Mouse (Mus musculus) stomach, embryonic 14.5 days (tissue): ENCODE measurements at regions not wholly inside any gene's neighbourhood (a gene's known extent, or its start where the extent isn't known, plus 50 kb on each side); places are given as distances from the start of the nearest gene placed in this dataset.

Source experiments
- ATAC-seq: fragments of 200-750 bp; cut with Nextera tagmentation; 2 replicates; pipeline ENCODE4 v1.8.0; 2017; ENCODE audit warnings: low read depth, moderate TSS enrichment; ENCODE audit not compliant: insufficient number of reproducible peaks, insufficient read depth, low FRiP score
- H3K27ac ChIP-seq: fragments of 300-500 bp; sonication (generic); 2 replicates; pipeline ENCODE4 v1.5.1; 2014; ENCODE audit warnings: mild to moderate bottlenecking, low read length, moderate library complexity, mixed read lengths
- H3K27me3 ChIP-seq: fragments of 300-500 bp; sonication (generic); 2 replicates; pipeline ENCODE4 v1.6.1; 2014; ENCODE audit warnings: low read length, control low read depth, mixed read lengths; ENCODE audit not compliant: control insufficient read depth, insufficient read depth
- H3K36me3 ChIP-seq: fragments of 300-500 bp; sonication (generic); 2 replicates; pipeline ENCODE4 v1.6.1; 2014; ENCODE audit warnings: mild to moderate bottlenecking, control low read depth, low read length, moderate library complexity, mixed read lengths; ENCODE audit not compliant: control insufficient read depth, insufficient read depth
- H3K4me1 ChIP-seq: fragments of 300-500 bp; sonication (generic); 2 replicates; pipeline ENCODE4 v1.6.1; 2014; ENCODE audit warnings: low read length, control low read depth, mixed read lengths; ENCODE audit not compliant: control insufficient read depth, insufficient read depth
- H3K4me2 ChIP-seq: fragments of 300-500 bp; sonication (generic); replicated peaks from 2 replicates; pipeline ENCODE4 v1.6.1; 2014; ENCODE audit warnings: low read depth, low read length, control low read depth
- H3K4me3 ChIP-seq: fragments of 300-500 bp; sonication (generic); 2 replicates; pipeline ENCODE4 v1.5.1; 2014; ENCODE audit warnings: low read depth, low read length, control low read depth
- H3K9ac ChIP-seq: fragments of 300-500 bp; sonication (generic); replicated peaks from 2 replicates; pipeline ENCODE4 v1.6.1; 2014; ENCODE audit warnings: low read depth, mild to moderate bottlenecking, control low read depth, low read length, moderate library complexity, mixed read lengths
- H3K9me3 ChIP-seq: fragments of 300-500 bp; sonication (generic); 2 replicates; pipeline ENCODE4 v1.6.1; 2016; ENCODE audit warnings: low read depth, low read length, control low read depth; ENCODE audit not compliant: control insufficient read depth
- WGBS: fragments of 180-500 bp; shearing (Covaris S2); extraction: QIAGEN DNeasy Blood & Tissue Kit; methylation state at CpG from one replicate; pipeline ENCODE4 v1.1.7; 2014; 5-methylcytosine and 5-hydroxymethylcytosine counted together

DNA sequence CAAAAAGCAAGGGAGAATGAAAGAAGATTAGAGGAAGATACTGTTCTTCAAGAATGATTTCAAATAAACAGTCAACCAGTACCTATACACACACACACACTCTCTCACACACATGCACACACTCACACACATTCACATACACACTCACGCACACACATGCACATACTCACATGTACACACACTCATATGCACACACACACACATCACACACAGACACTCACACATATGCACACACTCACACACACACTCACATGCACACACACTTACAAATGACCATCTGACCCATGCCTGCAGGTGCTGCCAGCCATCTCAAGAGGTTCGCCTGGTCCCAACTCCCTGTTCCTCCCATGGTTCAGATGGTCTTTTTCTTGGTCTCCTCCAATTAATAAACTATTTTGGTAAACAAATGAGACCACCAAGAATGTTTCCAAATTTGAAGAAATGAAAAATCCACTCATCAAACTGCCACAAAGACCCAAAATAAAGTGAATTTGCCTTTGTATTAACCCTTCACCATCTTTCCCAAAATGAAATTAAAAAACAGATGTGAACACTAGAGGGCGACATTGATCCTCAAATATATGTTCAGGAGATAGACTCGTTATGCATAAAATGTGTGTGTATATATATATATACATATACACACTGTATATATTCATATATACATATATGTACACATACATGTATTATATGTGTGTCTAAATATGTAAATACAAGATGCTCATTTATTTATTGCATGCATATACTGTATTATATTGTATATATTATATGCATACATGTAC is 150.3 kb upstream of the Ank start:
- H3K27me3 ChIP-seq = no peaks in the 10 kb centered on the region
- H3K27ac ChIP-seq = no peak overlapping the region
- WGBS = 46% methylated on average over 4 of the region's 4 CpGs
- H3K9ac ChIP-seq = no peak overlapping the region
- ATAC-seq = no peak
- no peaks in the 10 kb centered on the region for H3K36me3 ChIP-seq
- no peaks in the 10 kb centered on the region for H3K4me1 ChIP-seq
- H3K4me2 ChIP-seq = no peak overlapping the region
- H3K9me3 ChIP-seq = no peaks in the 10 kb centered on the region
- H3K4me3 ChIP-seq = no peak overlapping the region

DNA sequence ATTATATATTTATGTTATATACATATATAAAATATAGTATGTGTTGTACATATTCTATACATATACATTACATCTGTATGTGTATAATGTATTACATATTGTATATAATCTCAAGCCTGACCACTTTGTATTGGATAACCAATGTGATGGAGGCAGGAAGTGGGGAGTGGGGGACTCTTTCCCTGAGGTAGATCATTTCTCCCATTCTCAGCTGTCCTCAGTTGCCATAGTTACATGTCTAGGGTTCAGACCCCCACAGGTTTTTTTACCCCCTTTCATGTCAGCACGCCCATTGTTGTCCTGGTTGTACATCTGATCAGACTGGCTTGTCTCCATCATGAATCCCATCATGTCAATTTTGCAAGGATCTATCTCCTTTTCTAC is 149.7 kb upstream of the Ank start:
- Histone ChIP-seq H3K9me3 (no peaks in the 10 kb centered on the region), H3K36me3 (no peaks in the 10 kb centered on the region), H3K9ac (no peak overlapping the region), H3K27ac (no peak overlapping the region), H3K4me1 (no peaks in the 10 kb centered on the region), H3K4me3 (no peak overlapping the region), H3K27me3 (no peaks in the 10 kb centered on the region), H3K4me2 (no peak overlapping the region)
- no peak for ATAC-seq
- WGBS = 81% methylated on average over 1 of the region's 1 CpGs

DNA sequence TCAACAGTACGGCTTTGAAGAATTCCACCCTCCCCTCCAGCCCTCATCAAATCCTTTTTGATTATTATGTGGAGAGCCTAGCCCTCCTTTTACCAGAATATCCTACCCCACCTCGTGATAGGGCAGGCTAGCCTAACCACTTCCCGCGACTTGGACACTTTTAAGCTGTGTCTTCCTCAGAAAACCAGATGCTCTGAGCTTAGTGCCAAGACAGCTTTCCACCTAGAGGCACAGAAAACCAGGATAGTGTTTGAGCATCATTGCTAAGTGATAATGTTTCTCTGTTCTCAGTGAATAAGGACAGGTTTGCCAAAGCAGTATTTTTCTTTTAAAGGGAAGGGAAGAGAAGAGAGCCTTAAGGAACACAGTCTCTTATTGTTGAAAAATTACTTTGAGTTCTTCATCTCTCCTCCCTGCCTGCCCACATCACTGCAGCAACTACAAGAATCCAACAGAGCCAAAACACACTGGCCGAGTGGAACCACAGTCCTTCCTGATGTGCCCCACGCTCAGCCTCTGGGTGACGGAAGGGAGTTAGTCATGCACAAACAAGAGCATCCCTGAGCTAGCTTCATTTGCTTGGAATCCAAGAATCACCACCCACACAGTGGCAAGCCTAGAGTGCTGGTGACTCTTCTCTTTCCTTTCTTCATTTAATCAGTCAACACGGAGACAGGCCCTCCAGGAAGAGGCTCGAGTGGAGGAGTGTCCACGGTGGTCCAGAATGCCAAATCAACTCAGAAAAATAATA is 144.4 kb upstream of the Ank start:
- Histone ChIP-seq H3K36me3 (no peaks in the 10 kb centered on the region), H3K4me3 (no peak overlapping the region), H3K4me2 (no peak overlapping the region), H3K27me3 (no peaks in the 10 kb centered on the region), H3K9me3 (no peaks in the 10 kb centered on the region), H3K4me1 (no peaks in the 10 kb centered on the region), H3K9ac (no peak overlapping the region), H3K27ac (no peak overlapping the region)
- 81% methylated on average over 10 of the region's 10 CpGs for WGBS
- ATAC-seq = no peak

DNA sequence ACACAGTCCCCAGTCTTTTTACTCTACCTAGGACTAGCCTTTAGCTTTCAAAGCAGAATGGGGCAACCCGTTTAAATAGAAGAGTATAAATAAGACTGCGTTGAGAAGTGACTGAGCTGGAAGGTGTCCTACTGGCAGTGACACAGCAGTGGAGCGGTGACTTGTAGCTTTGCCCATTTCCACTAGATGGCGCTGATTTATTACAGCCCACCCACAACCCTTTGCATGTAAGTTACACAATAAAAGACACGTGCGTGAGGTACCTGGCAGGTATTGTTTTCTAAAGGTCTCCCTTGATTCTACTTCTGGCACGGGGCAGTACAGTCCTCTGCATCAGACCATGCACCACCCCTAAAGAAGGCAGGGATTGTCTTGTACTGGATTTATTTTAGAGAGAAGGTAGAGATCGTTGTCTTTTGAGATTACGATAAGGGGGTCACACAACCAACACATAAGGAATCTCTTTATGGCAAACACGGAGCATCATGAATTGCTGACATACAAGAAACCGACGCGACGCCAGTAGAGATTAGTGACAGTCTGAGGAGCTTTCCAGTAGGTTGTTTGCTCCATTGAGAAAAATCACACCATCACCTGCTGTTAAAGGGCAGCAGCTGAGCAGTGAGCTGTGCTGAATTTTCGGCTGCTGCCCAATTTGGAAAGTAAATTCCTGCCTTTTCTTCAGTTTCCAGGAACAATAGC is 140.5 kb upstream of the Ank start:
- H3K4me1 ChIP-seq = no peaks in the 10 kb centered on the region

DNA sequence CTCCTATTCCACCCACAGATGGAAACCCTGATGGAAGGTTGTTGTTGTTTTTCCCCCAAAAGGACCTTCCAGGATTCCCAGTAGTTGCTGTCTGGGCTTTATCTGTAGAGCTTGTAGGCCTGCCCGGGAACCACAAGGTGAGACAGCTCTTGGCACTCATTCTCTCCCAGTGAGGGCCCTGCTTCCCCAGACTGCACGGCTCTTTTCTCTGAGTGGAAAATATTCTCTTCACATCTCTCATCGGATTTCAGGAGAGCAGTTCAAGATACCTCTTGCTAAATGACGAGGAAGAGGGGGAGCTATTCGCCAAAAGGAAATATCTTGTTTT is 140.0 kb upstream of the Ank start:
- no peaks in the 10 kb centered on the region for H3K36me3 ChIP-seq
- no peak overlapping the region for H3K9ac ChIP-seq
- no peaks in the 10 kb centered on the region for H3K9me3 ChIP-seq
- 69% methylated on average over 5 of the region's 5 CpGs for WGBS
- no peaks in the 10 kb centered on the region for H3K27me3 ChIP-seq
- H3K27ac ChIP-seq = no peak overlapping the region
- no peak for ATAC-seq
- H3K4me2 ChIP-seq = no peak overlapping the region
- H3K4me3 ChIP-seq = no peak overlapping the region
- H3K4me1 ChIP-seq = no peaks in the 10 kb centered on the region

More for the DNA sequence above, 140.5 kb upstream of the Ank start:
- H3K4me3 ChIP-seq = no peak overlapping the region
- ATAC-seq = peak; percentile 65; the same call in 1 of the 2 replicates
- no peak overlapping the region for H3K4me2 ChIP-seq
- no peak overlapping the region for H3K27ac ChIP-seq
- H3K27me3 ChIP-seq = no peaks in the 10 kb centered on the region
- no peaks in the 10 kb centered on the region for H3K9me3 ChIP-seq
- 22% methylated on average over 15 of the region's 15 CpGs for WGBS
- H3K9ac ChIP-seq = no peak overlapping the region
- H3K36me3 ChIP-seq = no peaks in the 10 kb centered on the region

DNA sequence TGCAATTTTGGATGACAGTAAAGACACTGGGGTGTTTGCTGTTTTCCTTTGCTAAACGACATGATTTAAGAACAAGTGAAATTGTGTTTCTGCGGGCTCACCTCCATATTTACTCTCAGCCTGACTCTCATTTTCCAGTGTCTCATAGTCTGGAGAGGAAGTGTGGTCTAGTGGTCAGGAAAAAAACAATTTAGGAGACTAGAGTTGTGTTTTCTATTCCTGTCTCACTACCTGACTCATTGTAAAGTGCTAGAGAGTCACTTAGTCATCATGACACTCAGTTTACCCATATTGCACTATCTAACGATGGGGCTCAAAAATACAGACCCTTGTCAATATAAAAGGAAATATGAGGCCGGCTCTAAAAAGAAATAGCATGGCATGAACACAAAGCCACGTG is 138.7 kb upstream of the Ank start:
- no peak for ATAC-seq
- Histone ChIP-seq H3K4me1 (no peaks in the 10 kb centered on the region), H3K9ac (no peak overlapping the region), H3K27ac (no peak overlapping the region), H3K4me3 (no peak overlapping the region), H3K36me3 (no peaks in the 10 kb centered on the region), H3K4me2 (no peak overlapping the region), H3K27me3 (no peaks in the 10 kb centered on the region), H3K9me3 (no peaks in the 10 kb centered on the region)
- WGBS = 78% methylated on average over 5 of the region's 5 CpGs

DNA sequence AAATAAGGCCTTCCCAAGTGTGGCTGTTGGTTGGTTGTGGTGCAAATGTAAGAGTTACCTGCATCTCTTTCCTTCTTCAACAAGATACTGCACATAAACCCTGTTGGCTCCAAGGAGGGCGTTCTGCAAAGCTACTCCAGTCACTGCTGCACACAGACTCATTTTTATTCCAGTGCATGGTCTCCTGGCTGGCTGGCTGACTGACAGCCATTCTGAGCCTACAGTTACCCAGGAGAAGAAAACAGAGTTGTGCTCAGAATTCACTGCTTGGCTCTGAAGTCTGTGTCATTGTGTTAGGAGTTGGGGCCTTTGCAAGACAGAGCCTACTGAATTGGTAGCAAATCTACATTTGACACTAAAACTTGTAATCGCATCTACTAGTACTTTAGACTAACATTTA is 138.0 kb upstream of the Ank start:
- Histone ChIP-seq H3K9me3 (no peaks in the 10 kb centered on the region), H3K4me1 (no peaks in the 10 kb centered on the region), H3K9ac (no peak overlapping the region), H3K4me2 (no peak overlapping the region), H3K27ac (no peak overlapping the region), H3K4me3 (no peak overlapping the region), H3K27me3 (no peaks in the 10 kb centered on the region), H3K36me3 (no peaks in the 10 kb centered on the region)
- no peak for ATAC-seq
- 86% methylated on average over 2 of the region's 2 CpGs for WGBS

DNA sequence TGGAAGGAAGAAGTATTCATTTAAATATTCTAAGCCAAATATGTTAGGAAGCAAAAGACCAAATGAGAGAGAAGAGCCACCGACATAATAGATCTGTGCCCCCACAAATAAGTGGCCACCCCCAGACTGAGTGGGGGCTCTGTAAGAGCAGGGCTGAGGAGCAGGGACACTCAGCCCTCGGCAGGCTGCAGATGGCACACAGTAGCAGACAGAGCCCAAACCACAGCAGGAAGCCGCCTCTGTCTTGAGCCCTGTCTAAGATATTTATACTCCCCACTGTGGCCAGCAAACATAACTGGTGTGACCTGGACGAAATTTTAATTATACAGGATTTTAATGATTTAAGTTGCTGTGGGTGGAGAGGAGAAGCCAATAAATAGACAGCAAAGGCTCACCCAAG is 126.4 kb upstream of the Ank start:
- H3K27ac ChIP-seq = no peak overlapping the region
- H3K9ac ChIP-seq = no peak overlapping the region
- H3K27me3 ChIP-seq = no peaks in the 10 kb centered on the region
- H3K36me3 ChIP-seq = no peaks in the 10 kb centered on the region
- no peak overlapping the region for H3K4me3 ChIP-seq
- no peak for ATAC-seq
- H3K4me1 ChIP-seq = no peaks in the 10 kb centered on the region
- no peaks in the 10 kb centered on the region for H3K9me3 ChIP-seq
- 73% methylated on average over 4 of the region's 4 CpGs for WGBS
- H3K4me2 ChIP-seq = no peak overlapping the region
